Mouse (Mus musculus): ENCODE results near the gene Pmis2. TPM values are rescaled to one million over a fixed set of nuclear protein-coding genes. Genes with fewer than 3 reads are reported as not detected.

The Pmis2 gene
- total RNA-seq, 1 experiment = 0.36 TPM

- in situ Hi-C loops (cut with MboI; ENCODE audit: low sequenced_read_pairs in 2 of 2, unreplicated experiment in 2 of 2) = no loop called here
- no peak for TF ChIP-seq CHD2 (IDR thresholded peaks at IDR 0.05; ENCODE audit: low read depth, low read length)
- TF ChIP-seq MAFK (IDR thresholded peaks at IDR 0.05; ENCODE audit: insufficient read depth, low read depth, low read length) = no peak
- TF ChIP-seq ZNF384 (IDR thresholded peaks at IDR 0.05; ENCODE audit: low read depth, low read length) = no peak
- TF ChIP-seq ZC3H11A (IDR thresholded peaks at IDR 0.05; ENCODE audit: borderline replicate concordance, low read depth, low read length) = no peak
- no peak for TF ChIP-seq HCFC1 (IDR thresholded peaks at IDR 0.05; ENCODE audit: borderline replicate concordance, insufficient read depth, low read length)
- peak overlapping the region; percentile 23 for H3K9ac ChIP-seq (ENCODE audit: insufficient read depth, low read depth, low read length, poor library complexity, severe bottlenecking)
- no peak for DNase-seq (ENCODE audit: low read depth, low spot score)
- H3K4me3 ChIP-seq (ENCODE audit: insufficient read depth in 1 of 2, low read depth in 1 of 2, low read length in 2 of 2, poor library complexity in 1 of 2, severe bottlenecking in 1 of 2) = peak overlapping the region; percentile 24 to 39
- no peaks in the 10 kb centered on the region for H3K9me3 ChIP-seq (ENCODE audit: control insufficient read depth, insufficient read depth, low read depth, low read length)
- peaks cover under 1 to 21% of the 10 kb centered on the region in 2 experiments; a peak in 2 of 4 replicates for H3K4me1 ChIP-seq (ENCODE audit: control insufficient read depth in 2 of 2, insufficient read depth in 2 of 2, low read length in 2 of 2, poor library complexity in 1 of 2)
- no peak overlapping the region for H3K27ac ChIP-seq (ENCODE audit: insufficient read depth, low read depth, low read length, poor library complexity, severe bottlenecking)
- H3K36me3 ChIP-seq (ENCODE audit: control insufficient read depth, insufficient read depth, low read length, poor library complexity, severe bottlenecking) = no peaks in the 10 kb centered on the region
Measured at GRCm38 (mm10) chr7:30633762-30634412, 37.5 kb downstream of the Pmis2 start.

- H3K36me3 ChIP-seq (ENCODE audit: control insufficient read depth, insufficient read depth, low read length, poor library complexity, severe bottlenecking) = peaks cover 2% of the 10 kb centered on the region; the same call in 1 of the 2 replicates
- H3K4me1 ChIP-seq (ENCODE audit: control insufficient read depth in 2 of 2, insufficient read depth in 2 of 2, low read length in 2 of 2, poor library complexity in 1 of 2) = peaks cover 1 to 7% of the 10 kb centered on the region in 2 experiments; a peak in 2 of 4 replicates
- in situ Hi-C loops (cut with MboI; ENCODE audit: low sequenced_read_pairs in 2 of 2, unreplicated experiment in 2 of 2) = no loop called here
- no peak overlapping the region for H3K4me3 ChIP-seq (ENCODE audit: insufficient read depth in 1 of 2, low read depth in 1 of 2, low read length in 2 of 2, poor library complexity in 1 of 2, severe bottlenecking in 1 of 2)
- TF ChIP-seq HCFC1 (IDR thresholded peaks at IDR 0.05; ENCODE audit: borderline replicate concordance, insufficient read depth, low read length) (no peak), MAFK (IDR thresholded peaks at IDR 0.05; ENCODE audit: insufficient read depth, low read depth, low read length) (no peak), ZNF384 (IDR thresholded peaks at IDR 0.05; ENCODE audit: low read depth, low read length) (no peak), ZC3H11A (IDR thresholded peaks at IDR 0.05; ENCODE audit: borderline replicate concordance, low read depth, low read length) (no peak), CHD2 (IDR thresholded peaks at IDR 0.05; ENCODE audit: low read depth, low read length) (no peak)
- DNase-seq (ENCODE audit: low read depth, low spot score) = no peak
- H3K9ac ChIP-seq (ENCODE audit: insufficient read depth, low read depth, low read length, poor library complexity, severe bottlenecking) = no peak overlapping the region
- H3K9me3 ChIP-seq (ENCODE audit: control insufficient read depth, insufficient read depth, low read depth, low read length) = no peaks in the 10 kb centered on the region
- H3K27ac ChIP-seq (ENCODE audit: insufficient read depth, low read depth, low read length, poor library complexity, severe bottlenecking) = no peak overlapping the region
Measured at GRCm38 (mm10) chr7:30629013-30629412, 42.4 kb downstream of the Pmis2 start.

- in situ Hi-C loops (cut with MboI; ENCODE audit: low sequenced_read_pairs in 2 of 2, unreplicated experiment in 2 of 2) = no loop called here
- no peak overlapping the region; the same call in 1 of the 2 replicates for H3K27ac ChIP-seq (ENCODE audit: insufficient read depth, low read depth, low read length, poor library complexity, severe bottlenecking)
- TF ChIP-seq ZNF384 (IDR thresholded peaks at IDR 0.05; ENCODE audit: low read depth, low read length) = no peak
- no peak for TF ChIP-seq CHD2 (IDR thresholded peaks at IDR 0.05; ENCODE audit: low read depth, low read length)
- no peak for TF ChIP-seq MAFK (IDR thresholded peaks at IDR 0.05; ENCODE audit: insufficient read depth, low read depth, low read length)
- no peak for TF ChIP-seq ZC3H11A (IDR thresholded peaks at IDR 0.05; ENCODE audit: borderline replicate concordance, low read depth, low read length)
- no peak for TF ChIP-seq HCFC1 (IDR thresholded peaks at IDR 0.05; ENCODE audit: borderline replicate concordance, insufficient read depth, low read length)
- peaks cover 14% of the 10 kb centered on the region for H3K36me3 ChIP-seq (ENCODE audit: control insufficient read depth, insufficient read depth, low read length, poor library complexity, severe bottlenecking)
- DNase-seq (ENCODE audit: low read depth, low spot score) = no peak
- no peak overlapping the region for H3K4me3 ChIP-seq (ENCODE audit: insufficient read depth in 1 of 2, low read depth in 1 of 2, low read length in 2 of 2, poor library complexity in 1 of 2, severe bottlenecking in 1 of 2)
- H3K9me3 ChIP-seq (ENCODE audit: control insufficient read depth, insufficient read depth, low read depth, low read length) = no peaks in the 10 kb centered on the region
- peaks cover 1 to 10% of the 10 kb centered on the region in 2 experiments; a peak in 2 of 4 replicates for H3K4me1 ChIP-seq (ENCODE audit: control insufficient read depth in 2 of 2, insufficient read depth in 2 of 2, low read length in 2 of 2, poor library complexity in 1 of 2)
- no peak overlapping the region for H3K9ac ChIP-seq (ENCODE audit: insufficient read depth, low read depth, low read length, poor library complexity, severe bottlenecking)
Measured at GRCm38 (mm10) chr7:30626647-30627046, 44.8 kb downstream of the Pmis2 start.

- DNase-seq (ENCODE audit: low read depth, low spot score) = peak; percentile 87
- H3K9me3 ChIP-seq (ENCODE audit: control insufficient read depth, insufficient read depth, low read depth, low read length) = no peaks in the 10 kb centered on the region
- peaks cover 1 to 10% of the 10 kb centered on the region in 2 experiments; a peak in 2 of 4 replicates for H3K4me1 ChIP-seq (ENCODE audit: control insufficient read depth in 2 of 2, insufficient read depth in 2 of 2, low read length in 2 of 2, poor library complexity in 1 of 2)
- H3K9ac ChIP-seq (ENCODE audit: insufficient read depth, low read depth, low read length, poor library complexity, severe bottlenecking) = peak within 1 kb of the TSS; percentile 94
- TF ChIP-seq ZNF384 (IDR thresholded peaks at IDR 0.05; ENCODE audit: low read depth, low read length) (no peak), MAFK (IDR thresholded peaks at IDR 0.05; ENCODE audit: insufficient read depth, low read depth, low read length) (no peak), CHD2 (IDR thresholded peaks at IDR 0.05; ENCODE audit: low read depth, low read length) (no peak), HCFC1 (IDR thresholded peaks at IDR 0.05; ENCODE audit: borderline replicate concordance, insufficient read depth, low read length) (no peak)
- H3K4me3 ChIP-seq (ENCODE audit: insufficient read depth in 1 of 2, low read depth in 1 of 2, low read length in 2 of 2, poor library complexity in 1 of 2, severe bottlenecking in 1 of 2) = peak within 1 kb of the TSS; percentile 92 to 98
- peak within 1 kb of the TSS; percentile 75 for H3K27ac ChIP-seq (ENCODE audit: insufficient read depth, low read depth, low read length, poor library complexity, severe bottlenecking)
- peaks cover 17% of the 10 kb centered on the region for H3K36me3 ChIP-seq (ENCODE audit: control insufficient read depth, insufficient read depth, low read length, poor library complexity, severe bottlenecking)
- in situ Hi-C loops (cut with MboI; ENCODE audit: low sequenced_read_pairs in 2 of 2, unreplicated experiment in 2 of 2) = no loop called here
Measured at GRCm38 (mm10) chr7:30625530-30626384, 45.6 kb downstream of the Pmis2 start, which contains the start of gene Cox6b1. Gene Cox6b1 (minus strand): TSS chr7:30626151.

Other genes starting within 250 kb of the Pmis2 start
- 4.2 and 8.2 TPM in 2 replicates for gene Nfkbid, start 249.9 kb downstream of the Pmis2 start, total RNA-seq (2012; rRNA removed)
- 36.9 and 63.7 TPM in 2 replicates for gene Aplp1, start 226.1 kb downstream of the Pmis2 start, total RNA-seq (2012; rRNA removed)
- gene Kirrel2, start 213.9 kb downstream of the Pmis2 start, total RNA-seq (2012; rRNA removed) = 10.7 and 29.8 TPM in 2 replicates
- gene Nphs1, start 213.3 kb downstream of the Pmis2 start, total RNA-seq (2012; rRNA removed) = 45.7 and 72.5 TPM in 2 replicates
- 0.80 and 0.90 TPM in 2 replicates for gene Prodh2, start 178.0 kb downstream of the Pmis2 start, total RNA-seq (2012; rRNA removed)
- gene Arhgap33, start 136.5 kb downstream of the Pmis2 start, total RNA-seq (2012; rRNA removed) = 1.0 and 1.4 TPM in 2 replicates
- gene Hspb6, start 119.4 kb downstream of the Pmis2 start, total RNA-seq (2012; rRNA removed) = 1.6 and 4.1 TPM in 2 replicates
- 6.8 and 10.8 TPM in 2 replicates for gene Proser3, start 119.3 kb downstream of the Pmis2 start, total RNA-seq (2012; rRNA removed)
- gene Lin37, start 111.8 kb downstream of the Pmis2 start, total RNA-seq (2012; rRNA removed) = 12.4 and 15.8 TPM in 2 replicates
- gene U2af1l4, start 108.3 kb downstream of the Pmis2 start, total RNA-seq (2012; rRNA removed) = 56.9 and 65.8 TPM in 2 replicates
- 4.1 and 6.8 TPM in 2 replicates for gene Gm49396, start 108.3 kb downstream of the Pmis2 start, total RNA-seq (2012; rRNA removed)
- 64.9 and 65.3 TPM in 2 replicates for gene Psenen, start 108.0 kb downstream of the Pmis2 start, total RNA-seq (2012; rRNA removed)
- gene Igflr1, start 106.2 kb downstream of the Pmis2 start, total RNA-seq (2012; rRNA removed) = 1.3 and 3.3 TPM in 2 replicates
- gene Kmt2b, start 82.9 kb downstream of the Pmis2 start, total RNA-seq (2012; rRNA removed) = 73.7 and 98.6 TPM in 2 replicates
- gene Zbtb32, start 72.7 kb downstream of the Pmis2 start, total RNA-seq (2012; rRNA removed) = 20.8 and 24.6 TPM in 2 replicates
- gene Upk1a, start 58.8 kb downstream of the Pmis2 start, total RNA-seq (2012; rRNA removed) = 1.8 and 2.5 TPM in 2 replicates
- 478 and 576 TPM in 2 replicates for gene Cox6b1, start 45.5 kb downstream of the Pmis2 start, total RNA-seq (2012; rRNA removed)
- gene Etv2, start 35.8 kb downstream of the Pmis2 start, total RNA-seq (2012; rRNA removed) = 1.5 and 2.1 TPM in 2 replicates
- gene Rbm42, start 21.3 kb downstream of the Pmis2 start, total RNA-seq (2012; rRNA removed) = 66.5 and 86.0 TPM in 2 replicates
- gene Haus5, start 6.6 kb downstream of the Pmis2 start, total RNA-seq (2012; rRNA removed) = 25.1 and 41.4 TPM in 2 replicates
- gene 2200002J24Rik, start 27.3 kb upstream of the Pmis2 start, total RNA-seq (2012; rRNA removed) = 1.1 and 2.4 TPM in 2 replicates
- 1.4 and 5.0 TPM in 2 replicates for gene Atp4a, start 40.6 kb upstream of the Pmis2 start, total RNA-seq (2012; rRNA removed)
- 137 and 155 TPM in 2 replicates for gene Tmem147, start 57.9 kb upstream of the Pmis2 start, total RNA-seq (2012; rRNA removed)
- gene Gapdhs, start 72.1 kb upstream of the Pmis2 start, total RNA-seq (2012; rRNA removed) = not detected in 2 replicates
- 9.8 and 20.8 TPM in 2 replicates for gene Sbsn, start 79.9 kb upstream of the Pmis2 start, total RNA-seq (2012; rRNA removed)
- gene Dmkn, start 92.2 kb upstream of the Pmis2 start, total RNA-seq (2012; rRNA removed) = 1.9 and 4.9 TPM in 2 replicates
- 3.2 and 4.9 TPM in 2 replicates for gene Krtdap, start 116.3 kb upstream of the Pmis2 start, total RNA-seq (2012; rRNA removed)
- not detected in 2 replicates for gene Ffar2, start 152.2 kb upstream of the Pmis2 start, total RNA-seq (2012; rRNA removed)
- gene Ffar3, start 184.6 kb upstream of the Pmis2 start, total RNA-seq (2012; rRNA removed) = 1.0 and 1.2 TPM in 2 replicates
- 0.04 and 0.16 TPM in 2 replicates for gene Ffar1, start 190.0 kb upstream of the Pmis2 start, total RNA-seq (2012; rRNA removed)
- gene Cd22, start 208.7 kb upstream of the Pmis2 start, total RNA-seq (2012; rRNA removed) = 0.16 and 0.45 TPM in 2 replicates
- 0.22 and 0.37 TPM in 2 replicates for gene Mag, start 243.3 kb upstream of the Pmis2 start, total RNA-seq (2012; rRNA removed)